Mouse (Mus musculus) megakaryocyte, embryonic 14.5 days (primary cell): ENCODE measurements at regions not wholly inside any gene's neighbourhood (a gene's known extent, or its start where the extent isn't known, plus 50 kb on each side); places are given as distances from the start of the nearest gene placed in this dataset.
"Not testable (repeated sequence)": the region's sequence is repeated elsewhere in the genome, so short reads cannot be mapped to it uniquely, and the experiment has no call there.

ENCODE experiments used
- FLI1 ChIP-seq: IDR thresholded peaks from 2 replicates; pipeline ENCODE4 v1.6.1; 2012; ENCODE audit warnings: low read length, inconsistent platforms, mixed read lengths
- GATA1 ChIP-seq: IDR thresholded peaks from 3 replicates; pipeline ENCODE4 v1.6.1; 2012; ENCODE audit warnings: mixed read lengths, low read length, inconsistent platforms, borderline replicate concordance

GRCm38 (mm10) chr9:3281906-3282305, 53.0 kb upstream of the Alkbh8 start:
- TF ChIP-seq GATA1, FLI1: not testable (repeated sequence)
